Mouse (Mus musculus): ENCODE results near the gene Tns2. TPM values are rescaled to one million over a fixed set of nuclear protein-coding genes. Genes with fewer than 3 reads are reported as not detected.

Tns2 gene
- total and polyA plus RNA-seq, 3 experiments = 0.42 to 3.1 TPM; not detected in 1

- H3K4me1 ChIP-seq (ENCODE audit: control insufficient read depth in 1 of 2, insufficient read depth in 2 of 2, low read length in 2 of 2) = peaks cover 18 to 19% of the 10 kb centered on the region in 2 experiments
- peaks cover 0 to 5% of the 10 kb centered on the region in 2 experiments; a peak in 2 of 4 replicates for H3K36me3 ChIP-seq (ENCODE audit: control insufficient read depth in 1 of 2, insufficient read depth in 2 of 2, low read length in 2 of 2)
- no peak for DNase-seq (ENCODE audit: low read depth, low spot score)
- H3K27ac ChIP-seq (ENCODE audit: control insufficient read depth, low read depth, low read length) = no peak overlapping the region
- no peak for TF ChIP-seq ZMIZ1 (IDR thresholded peaks at IDR 0.05; ENCODE audit: low read depth, low read length)
- no peak for TF ChIP-seq POLR2AphosphoS5 (IDR thresholded peaks at IDR 0.05; ENCODE audit: borderline replicate concordance, low read depth, low read length)
- TF ChIP-seq MAFK (IDR thresholded peaks at IDR 0.05; ENCODE audit: borderline replicate concordance, low read depth, low read length) = 0 out of 2 replicates have a peak, but pooled peaks have one; percentile 40
- no peak for TF ChIP-seq ETS1 (IDR thresholded peaks at IDR 0.05; ENCODE audit: low read depth, low read length)
- TF ChIP-seq MAX (IDR thresholded peaks at IDR 0.05; ENCODE audit: low read length) = no peak
- no peak for TF ChIP-seq TBP (IDR thresholded peaks at IDR 0.05; ENCODE audit: low read depth, low read length)
- no peaks in the 10 kb centered on the region for H3K9me3 ChIP-seq (replicated peaks; ENCODE audit: insufficient read depth, low read length)
- no peak overlapping the region for H3K4me3 ChIP-seq (ENCODE audit: control insufficient read depth in 1 of 2, insufficient read depth in 1 of 2, low read depth in 2 of 2, low read length in 2 of 2)
- H3K9ac ChIP-seq (ENCODE audit: control insufficient read depth, low read depth, low read length, poor library complexity, severe bottlenecking) = no peak overlapping the region
- H3K27me3 ChIP-seq (ENCODE audit: control insufficient read depth in 1 of 2, insufficient read depth in 2 of 2, low read length in 2 of 2) = no peaks in the 10 kb centered on the region
- no peaks in the 10 kb centered on the region for H3K79me2 ChIP-seq (ENCODE audit: control insufficient read depth, insufficient read depth, low read length, poor library complexity)
Measured at GRCm38 (mm10) chr15:102110701-102111494, 10.7 kb downstream of the Tns2 start.

- Histone ChIP-seq H3K4me1 (ENCODE audit: control insufficient read depth in 1 of 2, insufficient read depth in 2 of 2, low read length in 2 of 2) (peaks cover 17 to 18% of the 10 kb centered on the region in 2 experiments), H3K9ac (ENCODE audit: control insufficient read depth, low read depth, low read length, poor library complexity, severe bottlenecking) (no peak overlapping the region), H3K27ac (ENCODE audit: control insufficient read depth, low read depth, low read length) (no peak overlapping the region), H3K79me2 (ENCODE audit: control insufficient read depth, insufficient read depth, low read length, poor library complexity) (no peaks in the 10 kb centered on the region), H3K4me3 (ENCODE audit: control insufficient read depth in 1 of 2, insufficient read depth in 1 of 2, low read depth in 2 of 2, low read length in 2 of 2) (no peak overlapping the region), H3K36me3 (ENCODE audit: control insufficient read depth in 1 of 2, insufficient read depth in 2 of 2, low read length in 2 of 2) (peaks cover 0 to 5% of the 10 kb centered on the region in 2 experiments; a peak in 2 of 4 replicates), H3K9me3 (replicated peaks; ENCODE audit: insufficient read depth, low read length) (no peaks in the 10 kb centered on the region), H3K27me3 (ENCODE audit: control insufficient read depth in 1 of 2, insufficient read depth in 2 of 2, low read length in 2 of 2) (no peaks in the 10 kb centered on the region)
- no peak for DNase-seq (ENCODE audit: low read depth, low spot score)
- TF ChIP-seq CTCF (IDR thresholded peaks at IDR 0.05 in 2 of 3, conservative IDR thresholded peaks at IDR 0.05 in 1 of 3; ENCODE audit: control insufficient read depth in 1 of 3, insufficient read depth in 1 of 3, low read depth in 2 of 3, low read length in 3 of 3, poor library complexity in 1 of 3, severe bottlenecking in 1 of 3) (no peak), MAZ (IDR thresholded peaks at IDR 0.05; ENCODE audit: low read depth, low read length) (no peak), MAX (IDR thresholded peaks at IDR 0.05; ENCODE audit: low read length) (no peak), ZKSCAN1 (IDR thresholded peaks at IDR 0.05; ENCODE audit: low read depth, low read length) (no peak), TAL1 (IDR thresholded peaks at IDR 0.05; ENCODE audit: low read length) (no peak), POLR2AphosphoS5 (IDR thresholded peaks at IDR 0.05; ENCODE audit: borderline replicate concordance, low read depth, low read length) (no peak), ZC3H11A (IDR thresholded peaks at IDR 0.05; ENCODE audit: low read depth, low read length) (no peak), SMC3 (IDR thresholded peaks at IDR 0.05; ENCODE audit: low read depth, low read length) (no peak), UBTF (IDR thresholded peaks at IDR 0.05; ENCODE audit: borderline replicate concordance, insufficient read depth, low read depth, low read length) (no peak), POLR2AphosphoS2 (IDR thresholded peaks at IDR 0.05; ENCODE audit: low read length) (no peak), GATA1 (IDR thresholded peaks at IDR 0.05; ENCODE audit: low read depth, low read length) (no peak)
Measured at GRCm38 (mm10) chr15:102111495-102111829, 11.2 kb downstream of the Tns2 start.

Data from MEL (cell line).